8 mouse cellular contexts compared by ENCODE assay signal in genomic region chr6:87811675-87812338, GRCm38 (mm10). TPM values are rescaled to one million over a fixed set of nuclear protein-coding genes. Genes with fewer than 3 reads are reported as not detected.
DNase-seq lines count a peak whose midpoint lies in the region; ATAC-seq lines count a peak whose summit lies in the region.

Gene Rab43, minus strand, starts transcription at chr6:87812164.

- peak within 1 kb of the TSS; percentile 67 for H3K4me3 ChIP-seq in forebrain, embryonic 11.5 days (ENCODE audit: low read depth, low read length)
- peak within 1 kb of the TSS; percentile 74 for H3K4me3 ChIP-seq in heart, embryonic 16.5 days (ENCODE audit: low read length)
- peak within 1 kb of the TSS; percentile 86 for H3K4me3 ChIP-seq in liver, embryonic 15.5 days (replicated peaks)
- peak within 1 kb of the TSS; percentile 64 for H3K4me3 ChIP-seq in neural tube, embryonic 12.5 days

- H3K9me3 ChIP-seq in forebrain, embryonic 11.5 days (ENCODE audit: control insufficient read depth, low read length), result no peaks in the 10 kb centered on the region
- no peaks in the 10 kb centered on the region for H3K9me3 ChIP-seq in heart, embryonic 16.5 days (replicated peaks; ENCODE audit: control insufficient read depth, low read length)
- no peaks in the 10 kb centered on the region for H3K9me3 ChIP-seq in liver, embryonic 15.5 days (replicated peaks)
- no peaks in the 10 kb centered on the region for H3K9me3 ChIP-seq in neural tube, embryonic 12.5 days

- peaks cover 3% of the 10 kb centered on the region; the same call in 1 of the 2 replicates for H3K36me3 ChIP-seq in forebrain, embryonic 11.5 days (ENCODE audit: control insufficient read depth, insufficient read depth, low read length)
- H3K36me3 ChIP-seq in heart, embryonic 16.5 days (ENCODE audit: control insufficient read depth, insufficient read depth), result peaks cover 12% of the 10 kb centered on the region; the same call in 1 of the 2 replicates
- H3K36me3 ChIP-seq in liver, embryonic 15.5 days (replicated peaks), result peaks cover 30% of the 10 kb centered on the region; the same call in 1 of the 2 replicates
- H3K36me3 ChIP-seq in neural tube, embryonic 12.5 days, result peaks cover 27% of the 10 kb centered on the region

- ATAC-seq in forebrain, embryonic 11.5 days (replicated peaks; ENCODE audit: low FRiP score), result peak; percentile 95
- ATAC-seq in heart, embryonic 16.5 days (replicated peaks; ENCODE audit: extremely low read depth, insufficient read depth, low FRiP score), result peak; percentile 96
- peak; percentile 91 for ATAC-seq in liver, embryonic 15.5 days (ENCODE audit: insufficient read depth)
- ATAC-seq in neural tube, embryonic 12.5 days (ENCODE audit: low FRiP score, low read depth), result peak; percentile 96

- peak within 1 kb of the TSS; percentile 92 for H3K4me2 ChIP-seq in forebrain, embryonic 11.5 days (ENCODE audit: low read depth, low read length, severe bottlenecking)
- peak within 1 kb of the TSS; percentile 73 for H3K4me2 ChIP-seq in heart, embryonic 16.5 days (ENCODE audit: low read depth, low read length)
- H3K4me2 ChIP-seq in liver, embryonic 15.5 days, result peak within 1 kb of the TSS; percentile 86
- peak within 1 kb of the TSS; percentile 96 for H3K4me2 ChIP-seq in neural tube, embryonic 12.5 days (replicated peaks)

- no peaks in the 10 kb centered on the region for H3K27me3 ChIP-seq in forebrain, embryonic 11.5 days (ENCODE audit: control insufficient read depth, insufficient read depth, low read length)
- H3K27me3 ChIP-seq in heart, embryonic 16.5 days (ENCODE audit: control insufficient read depth, insufficient read depth, low read length), result no peaks in the 10 kb centered on the region
- H3K27me3 ChIP-seq in liver, embryonic 15.5 days, result no peaks in the 10 kb centered on the region
- no peaks in the 10 kb centered on the region for H3K27me3 ChIP-seq in neural tube, embryonic 12.5 days (replicated peaks)

- 0 out of 2 replicates have a peak within 1 kb of the TSS, but pooled peaks have one; percentile 6 for H3K27ac ChIP-seq in forebrain, embryonic 11.5 days (ENCODE audit: low read depth, low read length)
- H3K27ac ChIP-seq in heart, embryonic 16.5 days (ENCODE audit: low read length), result peak within 1 kb of the TSS; percentile 59
- peak within 1 kb of the TSS; percentile 100 for H3K27ac ChIP-seq in liver, embryonic 15.5 days (replicated peaks)
- 0 out of 2 replicates have a peak within 1 kb of the TSS, but pooled peaks have one; percentile 17 for H3K27ac ChIP-seq in neural tube, embryonic 12.5 days

- 1% methylated on average over 54 of the region's 56 CpGs for WGBS in forebrain, embryonic 11.5 days
- WGBS in heart, embryonic 16.5 days, result under 1% methylated on average over 55 of the region's 56 CpGs
- 1% methylated on average over 30 of the region's 56 CpGs for WGBS in liver, embryonic 15.5 days (ENCODE audit: insufficient replicate concordance)
- under 1% methylated on average over 56 of the region's 56 CpGs for WGBS in neural tube, embryonic 12.5 days

- peak; percentile 74 to 82 for DNase-seq in CD8-positive naive resting alpha-beta T cell, adult 2 months (ENCODE audit: low read depth in 2 of 2, low spot score in 2 of 2)
- peak; percentile 79 for DNase-seq in c-Kit-positive CD71-negative TER-119-negative erythroid progenitor cells, embryonic 14.5 days (ENCODE audit: low read depth)
- peak; percentile 94 for DNase-seq in forebrain, embryonic 11.5 days (ENCODE audit: low spot score)
- peak; percentile 95 to 97 for DNase-seq in kidney, postnatal 36 days
- peak; percentile 62 for DNase-seq in telencephalon, adult 2 months (ENCODE audit: low read depth, low spot score)

- H3K9ac ChIP-seq in forebrain, embryonic 11.5 days (ENCODE audit: low read length), result peak within 1 kb of the TSS; percentile 66
- H3K9ac ChIP-seq in heart, embryonic 16.5 days (ENCODE audit: low read length), result peak within 1 kb of the TSS; percentile 85
- H3K9ac ChIP-seq in liver, embryonic 15.5 days, result peak within 1 kb of the TSS; percentile 98
- H3K9ac ChIP-seq in neural tube, embryonic 12.5 days, result peak within 1 kb of the TSS; percentile 78

- no peaks in the 10 kb centered on the region; the same call in 1 of the 2 replicates for H3K4me1 ChIP-seq in forebrain, embryonic 11.5 days (replicated peaks; ENCODE audit: control insufficient read depth, insufficient read depth, low read length)
- H3K4me1 ChIP-seq in heart, embryonic 16.5 days (ENCODE audit: control insufficient read depth, insufficient read depth, low read length), result peaks cover 17% of the 10 kb centered on the region
- peaks cover 59% of the 10 kb centered on the region for H3K4me1 ChIP-seq in liver, embryonic 15.5 days (replicated peaks)
- peaks cover 11% of the 10 kb centered on the region for H3K4me1 ChIP-seq in neural tube, embryonic 12.5 days

RNA-seq across cellular contexts. Expression of gene Rab43, which starts in this region (rescaled TPM):
- polyA plus RNA-seq in forebrain, embryonic 11.5 days (2014; fragmentation: Nextera tagmentation; extraction: Ambion mirVana), result 9.4 and 9.7 TPM in 2 replicates
- 8.5 and 10.1 TPM in 2 replicates for polyA plus RNA-seq in heart, embryonic 16.5 days (2015; fragmentation: Nextera tagmentation; extraction: Ambion mirVana)
- polyA plus RNA-seq in liver, embryonic 15.5 days (2015; fragmentation: Nextera tagmentation; extraction: Ambion mirVana), result 33.2 and 44.8 TPM in 2 replicates
- 9.2 and 10.8 TPM in 2 replicates for polyA plus RNA-seq in neural tube, embryonic 12.5 days (2016; fragmentation: Nextera tagmentation; extraction: Ambion mirVana)

Comparison
In these comparisons a context has a peak if more than half of its experiments do, and no peak if none do; other contexts are left out.
1. Peak in every context shown above with its lines: DNase-seq, ATAC-seq, H3K4me3 ChIP-seq and H3K27ac ChIP-seq.
2. H3K27ac ChIP-seq: peak in every context shown above with its lines; median percentile 100 in liver, embryonic 15.5 days; 59 in heart, embryonic 16.5 days; 17 in neural tube, embryonic 12.5 days; 6 in forebrain, embryonic 11.5 days.